Mouse (Mus musculus) regulatory T cell (primary cell): ENCODE data around the gene Vmn1r229.

ENCODE experiments used
- in situ Hi-C: fragments of 300-600 bp; cut with MboI, MseI; formaldehyde crosslinking; loops from one replicate; pipeline ENCODE4 v1.15.1; 2025; ENCODE audit warnings: high pct_unique_total_duplicates

Gene Vmn1r229

GRCm38 (mm10) chr17:20811255-20811654 is at the start of gene Vmn1r229:
TSS of gene Vmn1r229 (plus strand) at chr17:20811555.
- in situ Hi-C loops = no loop called here

- in situ Hi-C loops = no loop called here
These were observed 25.3 kb upstream of the Vmn1r229 start, which contains the start of gene Vmn1r228 for GRCm38 (mm10) chr17:20786057-20786456. TSS of gene Vmn1r228 (minus strand) at chr17:20786157.

GRCm38 (mm10) chr17:20840144-20840543 is 28.8 kb downstream of the Vmn1r229 start, which contains the start of gene Vmn1r230:
TSS of gene Vmn1r230 (plus strand) at chr17:20840444.
- in situ Hi-C loops = no loop called here
